Mouse (Mus musculus) olfactory bulb, adult 2 months (tissue): ENCODE results near the gene Crlf2.

Source experiments
- CTCF ChIP-seq: fragments of 200-500 bp; IDR thresholded peaks from 2 replicates; pipeline ENCODE4 v1.5.1; 2012; ENCODE audit warnings: low read depth, mild to moderate bottlenecking, low read length, moderate library complexity; ENCODE audit not compliant: insufficient read depth
- POLR2A ChIP-seq: fragments of 200-500 bp; IDR thresholded peaks from 2 replicates; pipeline ENCODE4 v1.6.1; 2012; ENCODE audit warnings: mild to moderate bottlenecking, low read depth, low read length, moderate library complexity; ENCODE audit not compliant: insufficient read depth

- no peak for TF ChIP-seq CTCF
- no peak for TF ChIP-seq POLR2A
Measured at GRCm38 (mm10) chr5:109554091-109555050, 4.4 kb downstream of the Crlf2 start.
